Mouse (Mus musculus) ovary, postnatal 36 days (tissue): ENCODE data around the gene Srp54c.
"Not testable (repeated sequence)": the region's sequence is repeated elsewhere in the genome, so short reads cannot be mapped to it uniquely, and the experiment has no call there.

Source experiments
- DNase-seq: peaks from one replicate; pipeline ENCODE4 v3.0.0; 2022; ENCODE audit warnings: low spot score, mixed read lengths

Srp54c gene

GRCm38 (mm10) chr12:55229626-55230519 is at the start of gene Srp54c:
Gene Srp54c, plus strand, starts transcription at chr12:55230168.
- not testable (repeated sequence) for DNase-seq

DNA sequence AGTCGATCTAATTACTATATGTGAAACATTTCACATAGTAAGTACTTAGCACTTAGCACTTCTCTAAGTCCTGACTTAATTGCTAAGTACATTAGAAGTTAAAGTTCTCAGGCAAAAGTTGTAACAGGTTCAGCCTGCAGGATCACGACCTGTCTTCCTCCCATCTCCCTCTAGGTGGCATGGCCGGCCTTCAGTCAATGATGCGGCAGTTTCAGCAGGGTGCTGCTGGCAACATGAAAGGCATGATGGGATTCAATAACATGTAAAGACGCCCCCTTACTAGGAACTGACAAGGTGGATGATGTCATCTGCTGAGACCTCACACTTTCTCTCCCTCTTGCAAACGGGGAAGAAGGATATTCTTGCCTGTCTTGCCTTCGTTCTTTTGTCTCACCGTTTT is 42.3 kb upstream of the Srp54c start:
- not testable (repeated sequence) for DNase-seq

DNA sequence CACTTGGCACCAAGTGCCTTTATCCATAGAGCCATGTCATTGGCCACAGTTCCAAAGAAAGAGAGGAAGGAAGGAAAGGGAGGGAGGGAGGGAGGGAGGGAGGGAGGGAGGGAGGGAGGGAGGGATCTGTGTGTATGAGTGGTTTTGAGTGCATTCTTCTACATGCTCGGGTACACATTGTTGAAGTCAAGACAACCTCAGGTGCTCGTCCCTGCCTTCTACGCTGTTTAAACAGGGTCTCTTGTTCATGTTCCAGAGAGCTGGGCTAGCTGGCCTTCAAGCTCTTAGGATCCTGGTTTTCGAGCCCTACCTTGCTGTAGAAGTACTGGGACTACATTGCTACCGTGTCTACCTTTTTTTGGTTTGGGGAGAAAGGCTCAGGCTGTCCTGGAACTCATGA is 40.8 kb upstream of the Srp54c start:
- not testable (repeated sequence) for DNase-seq

DNA sequence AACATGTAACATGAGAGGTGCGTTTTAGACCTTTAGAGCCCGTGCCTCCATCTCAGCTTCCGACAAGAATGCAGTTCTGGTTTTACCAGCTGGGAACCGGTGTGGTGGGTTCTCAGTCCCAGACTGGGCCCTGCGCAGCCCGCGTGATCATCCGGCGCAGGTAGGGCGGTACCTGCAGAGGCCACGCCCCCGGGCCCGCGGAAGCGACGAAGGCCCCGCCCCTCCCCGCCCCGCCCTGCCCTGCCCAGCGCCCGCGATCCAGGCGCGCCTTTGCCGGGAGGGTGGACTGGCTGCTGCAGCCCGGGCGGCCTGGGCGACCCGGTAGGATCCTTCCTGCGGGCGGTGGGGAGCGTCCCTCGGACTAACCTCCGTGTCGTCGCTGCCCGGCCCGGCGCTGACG is 30.7 kb upstream of the Srp54c start, which contains the start of gene 1700047I17Rik2:
Gene 1700047I17Rik2 (plus strand): TSS at position 287 of the 400 bp plus-strand sequence.
- DNase-seq, result not testable (repeated sequence)

- DNase-seq, result not testable (repeated sequence)
These were observed 30.2 kb upstream of the Srp54c start for GRCm38 (mm10) chr12:55199799-55200198.

DNA sequence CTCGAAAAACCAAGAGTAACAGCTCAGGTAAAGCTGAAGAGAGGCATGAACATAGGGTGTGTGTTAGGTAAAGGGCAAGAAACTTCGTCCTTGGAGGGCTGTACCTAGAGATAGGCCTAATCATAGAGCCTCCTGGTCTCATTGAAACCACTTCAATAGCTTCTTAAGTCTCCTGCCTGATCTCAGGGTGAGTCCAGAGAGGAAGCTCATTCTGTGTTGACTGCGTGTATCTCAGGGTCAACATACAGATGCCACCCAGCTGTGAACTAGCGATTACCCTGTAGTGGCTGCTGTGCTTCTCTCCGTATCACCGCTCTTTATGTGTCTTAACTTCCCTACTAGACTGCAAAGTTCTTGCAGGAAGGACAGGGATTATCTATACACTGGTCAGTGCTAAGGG is 17.0 kb upstream of the Srp54c start:
- not testable (repeated sequence) for DNase-seq

GRCm38 (mm10) chr12:55230520-55230861 is 523 bp downstream of the Srp54c start:
- DNase-seq, result peak; percentile 10

GRCm38 (mm10) chr12:55242243-55242642 is 12.3 kb downstream of the Srp54c start:
- not testable (repeated sequence) for DNase-seq

DNA sequence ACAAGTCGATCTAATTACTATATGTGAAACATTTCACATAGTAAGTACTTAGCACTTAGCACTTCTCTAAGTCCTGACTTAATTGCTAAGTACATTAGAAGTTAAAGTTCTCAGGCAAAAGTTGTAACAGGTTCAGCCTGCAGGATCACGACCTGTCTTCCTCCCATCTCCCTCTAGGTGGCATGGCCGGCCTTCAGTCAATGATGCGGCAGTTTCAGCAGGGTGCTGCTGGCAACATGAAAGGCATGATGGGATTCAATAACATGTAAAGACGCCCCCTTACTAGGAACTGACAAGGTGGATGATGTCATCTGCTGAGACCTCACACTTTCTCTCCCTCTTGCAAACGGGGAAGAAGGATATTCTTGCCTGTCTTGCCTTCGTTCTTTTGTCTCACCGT is 32.0 kb downstream of the Srp54c start:
- not testable (repeated sequence) for DNase-seq

GRCm38 (mm10) chr12:55263385-55263784 is 33.4 kb downstream of the Srp54c start:
- not testable (repeated sequence) for DNase-seq

DNA sequence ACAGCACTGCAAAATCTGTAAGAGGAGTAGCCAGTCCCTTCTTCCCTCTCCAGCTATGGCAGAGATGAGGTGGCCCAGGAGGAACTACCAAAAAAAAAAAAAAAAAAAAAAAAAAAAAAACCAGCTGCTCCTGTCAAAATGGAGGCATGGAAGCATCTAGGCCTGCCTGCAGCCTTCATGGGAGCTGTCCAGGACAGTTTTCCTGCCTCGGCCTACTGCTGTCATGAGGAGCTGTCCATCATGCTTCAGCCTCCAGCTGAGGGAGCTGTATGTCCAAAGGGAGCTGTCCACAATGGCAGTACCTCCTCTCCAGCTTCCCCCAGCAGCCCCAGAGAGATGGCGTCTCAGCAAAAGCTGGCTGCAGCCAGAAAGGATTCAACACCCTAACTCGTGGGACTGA is 42.3 kb downstream of the Srp54c start:
- no peak for DNase-seq

GRCm38 (mm10) chr12:55277583-55277982 is 47.6 kb downstream of the Srp54c start:
- DNase-seq, result not testable (repeated sequence)

GRCm38 (mm10) chr12:55298112-55298511 is 68.1 kb downstream of the Srp54c start:
- no peak for DNase-seq

- DNase-seq, result no peak
These were observed 69.4 kb downstream of the Srp54c start, which contains the start of gene 1110008L16Rik for GRCm38 (mm10) chr12:55299336-55299735. Gene 1110008L16Rik, plus strand, starts transcription at chr12:55299577.

DNA sequence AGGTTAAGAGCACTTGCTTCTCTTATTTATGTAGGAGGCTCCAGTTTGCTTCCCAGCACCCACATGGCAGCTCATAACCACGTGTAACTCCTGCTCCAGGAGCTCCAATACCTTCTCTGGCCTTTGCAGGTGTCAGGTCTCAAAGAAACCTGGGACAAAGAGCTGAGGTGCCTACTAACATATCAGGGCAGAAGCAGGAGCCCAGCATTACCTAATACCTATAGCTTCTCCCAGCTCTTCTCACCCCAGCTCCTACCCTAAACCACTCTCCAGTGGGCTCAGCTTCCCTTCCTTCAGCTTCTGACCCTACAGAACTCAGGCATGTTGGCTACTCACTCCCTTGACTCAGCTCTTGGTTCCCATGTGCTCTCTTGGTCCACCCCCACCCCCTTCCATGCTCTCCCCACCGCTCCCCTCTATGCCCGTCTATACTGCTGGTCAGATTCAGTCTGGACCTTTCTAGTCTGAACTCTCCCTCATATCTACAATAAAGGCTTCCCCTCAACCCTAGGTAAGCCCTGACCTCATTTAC is 70.9 kb downstream of the Srp54c start:
- DNase-seq, result no peak

GRCm38 (mm10) chr12:55301472-55302300 is 71.7 kb downstream of the Srp54c start:
- no peak for DNase-seq

GRCm38 (mm10) chr12:55302485-55303441 is 72.8 kb downstream of the Srp54c start, which contains the start of gene Ppp2r3c:
Gene Ppp2r3c, minus strand, starts transcription at chr12:55302998.
- DNase-seq, result peak; percentile 88

- no peak for DNase-seq
These were observed 76.4 kb downstream of the Srp54c start for GRCm38 (mm10) chr12:55306371-55306770.

DNA sequence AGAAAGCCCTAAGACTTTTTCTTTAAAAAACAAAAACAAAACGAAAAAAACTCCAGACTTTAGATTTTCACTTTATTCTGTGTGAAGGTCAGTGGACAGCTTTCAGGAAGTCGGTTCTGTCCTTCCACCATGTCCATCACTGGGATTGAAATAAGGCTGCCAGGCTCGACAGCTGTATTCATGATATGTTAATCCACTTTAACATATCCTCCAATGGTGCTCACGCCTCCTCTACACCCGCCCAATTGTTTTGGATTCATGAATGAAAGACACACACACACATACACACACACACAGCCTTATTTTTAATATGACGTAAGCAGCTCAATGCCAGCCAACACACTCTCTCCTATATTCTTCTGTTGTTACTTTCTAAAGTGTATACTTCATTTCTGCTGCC is 77.6 kb downstream of the Srp54c start:
- DNase-seq, result no peak

GRCm38 (mm10) chr12:55308731-55309130 is 78.8 kb downstream of the Srp54c start:
- no peak for DNase-seq

- no peak for DNase-seq
These were observed 79.5 kb downstream of the Srp54c start for GRCm38 (mm10) chr12:55309501-55309900.
